Mouse (Mus musculus): ENCODE results near the gene Akr1c12.

DNA sequence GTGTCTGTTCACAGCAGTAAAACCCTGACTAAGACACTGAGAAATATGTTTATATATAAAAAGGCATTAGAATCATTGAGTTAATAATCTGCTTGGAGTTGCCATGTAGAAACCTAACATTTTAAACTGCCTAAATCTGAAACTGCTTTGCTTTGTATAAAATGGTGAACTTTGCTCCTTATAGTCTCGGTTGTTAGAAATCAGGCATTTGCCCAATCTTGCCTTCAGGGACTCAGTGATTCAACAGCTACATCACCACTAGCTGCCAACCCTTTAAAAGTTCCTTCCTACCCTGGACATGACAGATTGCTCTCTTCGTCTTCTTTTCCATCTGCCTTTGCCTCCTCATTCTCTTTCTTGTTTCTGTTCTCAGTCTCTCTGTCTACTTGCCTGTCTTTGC, 34.7 kb upstream of the Akr1c12 start:
- no peak for TF ChIP-seq POLR2A (IDR thresholded peaks at IDR 0.05; ENCODE audit: low read depth, low read length)
- TF ChIP-seq MYC (IDR thresholded peaks at IDR 0.05; ENCODE audit: low read depth, low read length): no peak
- TF ChIP-seq MAX (IDR thresholded peaks at IDR 0.05; ENCODE audit: low read length): no peak
- TF ChIP-seq ELF1 (IDR thresholded peaks at IDR 0.05; ENCODE audit: low read depth, low read length): no peak
- TF ChIP-seq GABPA (IDR thresholded peaks at IDR 0.05; ENCODE audit: insufficient replicate concordance, low read depth, low read length): no peak
- no peak for TF ChIP-seq CTCF (conservative IDR thresholded peaks at IDR 0.05 in 1 of 2, IDR thresholded peaks at IDR 0.05 in 1 of 2; ENCODE audit: low read depth in 2 of 2, low read length in 2 of 2)
- no peak for TF ChIP-seq PAX5 (IDR thresholded peaks at IDR 0.05; ENCODE audit: low read length)
- no peak for TF ChIP-seq SIN3A (IDR thresholded peaks at IDR 0.05; ENCODE audit: low read length)
- no peak for TF ChIP-seq RCOR1 (conservative IDR thresholded peaks at IDR 0.05; ENCODE audit: low read depth, low read length)
- no peak for TF ChIP-seq RAD21 (IDR thresholded peaks at IDR 0.05; ENCODE audit: low read depth, low read length)
- TF ChIP-seq CHD2 (IDR thresholded peaks at IDR 0.05; ENCODE audit: low read length): no peak
- TF ChIP-seq UBTF (IDR thresholded peaks at IDR 0.05; ENCODE audit: low read depth, low read length): no peak
- no peak for TF ChIP-seq ZMIZ1 (IDR thresholded peaks at IDR 0.05; ENCODE audit: low read depth, low read length)

Data from CH12.LX (cell line).